Mouse (Mus musculus) heart, embryonic 12.5 days (tissue): Measurements from ENCODE around the gene Ch25h. TPM values are rescaled to one million over a fixed set of nuclear protein-coding genes. Genes with fewer than 3 reads are reported as not detected.

Experiments
- ATAC-seq: fragments of 200-750 bp; cut with Nextera tagmentation; 2 replicates; pipeline ENCODE4 v1.8.0; 2017; ENCODE audit warnings: moderate TSS enrichment, moderate library complexity; ENCODE audit not compliant: insufficient number of reproducible peaks, low FRiP score
- H3K27ac ChIP-seq: fragments of 300-500 bp; sonication (generic); 2 replicates; pipeline ENCODE4 v1.5.1; 2016; ENCODE audit warnings: mild to moderate bottlenecking, moderate library complexity; ENCODE audit not compliant: poor library complexity, severe bottlenecking
- H3K27me3 ChIP-seq: fragments of 300-500 bp; sonication (generic); replicated peaks from 2 replicates; pipeline ENCODE4 v1.6.1; 2016; ENCODE audit warnings: mild to moderate bottlenecking, moderate library complexity
- H3K36me3 ChIP-seq: fragments of 300-500 bp; sonication (generic); 2 replicates; pipeline ENCODE4 v1.6.1; 2016; ENCODE audit warnings: mild to moderate bottlenecking, moderate library complexity
- H3K4me1 ChIP-seq: fragments of 300-500 bp; sonication (generic); replicated peaks from 2 replicates; pipeline ENCODE4 v1.6.1; 2016; ENCODE audit warnings: mild to moderate bottlenecking
- H3K4me2 ChIP-seq: fragments of 300-500 bp; sonication (generic); 2 replicates; pipeline ENCODE4 v1.6.1; 2016; ENCODE audit warnings: mild to moderate bottlenecking, moderate library complexity
- H3K4me3 ChIP-seq: fragments of 300-500 bp; sonication (generic); 2 replicates; pipeline ENCODE4 v1.5.1; 2016; ENCODE audit warnings: mild to moderate bottlenecking
- H3K9ac ChIP-seq: fragments of 300-500 bp; sonication (generic); 2 replicates; pipeline ENCODE4 v1.6.1; 2016; ENCODE audit warnings: mild to moderate bottlenecking, moderate library complexity
- H3K9me3 ChIP-seq: fragments of 300-500 bp; sonication (generic); replicated peaks from 2 replicates; pipeline ENCODE4 v1.6.1; 2016; ENCODE audit warnings: mild to moderate bottlenecking, moderate library complexity
- WGBS: fragments of 180-500 bp; shearing (Covaris S2); methylation state at CpG from one replicate; pipeline ENCODE4 v1.1.7; 2016; 5-methylcytosine and 5-hydroxymethylcytosine counted together
- polyA plus RNA-seq: library from polyadenylated mRNA; unstranded; fragments of >200 nt; fragmentation: Nextera tagmentation; extraction: Ambion mirVana; gene quantifications from 2 replicates; pipeline ENCODE4 v1.2.1, GENCODE M21; 2016

Gene Ch25h
- polyA plus RNA-seq, 1 experiment from 2014 or later, result 4.6 TPM

DNA sequence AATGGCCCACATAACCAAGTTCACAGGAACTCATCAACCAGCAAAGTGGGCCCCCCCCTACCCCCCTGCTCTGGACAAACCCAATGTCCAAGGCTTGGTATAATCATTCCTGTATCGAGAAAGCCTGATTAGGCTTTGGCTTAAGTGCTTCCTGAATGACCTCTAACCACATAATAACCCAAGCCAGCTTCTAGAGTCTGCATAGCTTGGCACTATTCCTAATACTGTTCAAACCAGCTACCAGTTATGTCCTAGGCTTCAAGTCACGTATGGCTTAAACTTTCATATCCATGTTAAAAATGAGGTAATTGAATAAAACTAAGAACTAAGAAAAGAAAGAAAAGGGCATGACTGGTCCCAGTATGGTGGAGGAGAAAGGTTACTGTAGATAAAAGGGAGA lies 41.4 kb upstream of the Ch25h start:
- WGBS, result 78% methylated on average over 2 of the region's 2 CpGs
- ATAC-seq, result no peak

DNA sequence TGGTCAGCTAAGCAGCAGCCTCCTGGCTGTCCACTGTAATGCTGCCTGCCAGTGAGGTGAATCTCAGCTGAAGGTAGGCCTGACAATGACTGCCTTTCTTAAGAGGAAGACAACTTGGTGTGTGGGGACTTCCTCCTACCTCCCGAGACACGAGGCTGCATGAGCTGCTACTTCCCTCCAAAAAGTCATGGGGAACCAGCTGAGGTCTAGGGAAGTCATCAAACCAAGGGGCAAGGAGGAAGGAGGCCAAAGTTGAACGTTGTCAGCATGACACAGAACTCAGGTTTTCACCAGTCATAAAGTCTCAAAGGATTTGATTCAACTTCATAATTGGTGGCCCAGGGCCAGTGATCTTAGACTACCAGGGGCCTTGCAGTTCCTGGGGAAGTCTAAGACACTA lies 40.7 kb upstream of the Ch25h start:
- WGBS, result 75% methylated on average over 3 of the region's 3 CpGs
- Histone ChIP-seq H3K36me3 (peaks cover 19% of the 10 kb centered on the region; the same call in 1 of the 2 replicates), H3K9ac (no peak overlapping the region), H3K4me1 (no peaks in the 10 kb centered on the region), H3K9me3 (no peaks in the 10 kb centered on the region), H3K27ac (no peak overlapping the region), H3K4me3 (no peak overlapping the region), H3K4me2 (no peak overlapping the region), H3K27me3 (no peaks in the 10 kb centered on the region)
- no peak for ATAC-seq

More for the DNA sequence above, 41.4 kb upstream of the Ch25h start:
- Histone ChIP-seq H3K4me2 (no peak overlapping the region), H3K27me3 (no peaks in the 10 kb centered on the region), H3K4me1 (no peaks in the 10 kb centered on the region), H3K9me3 (no peaks in the 10 kb centered on the region), H3K4me3 (no peak overlapping the region), H3K36me3 (peaks cover 16% of the 10 kb centered on the region; the same call in 1 of the 2 replicates), H3K27ac (no peak overlapping the region), H3K9ac (no peak overlapping the region)

DNA sequence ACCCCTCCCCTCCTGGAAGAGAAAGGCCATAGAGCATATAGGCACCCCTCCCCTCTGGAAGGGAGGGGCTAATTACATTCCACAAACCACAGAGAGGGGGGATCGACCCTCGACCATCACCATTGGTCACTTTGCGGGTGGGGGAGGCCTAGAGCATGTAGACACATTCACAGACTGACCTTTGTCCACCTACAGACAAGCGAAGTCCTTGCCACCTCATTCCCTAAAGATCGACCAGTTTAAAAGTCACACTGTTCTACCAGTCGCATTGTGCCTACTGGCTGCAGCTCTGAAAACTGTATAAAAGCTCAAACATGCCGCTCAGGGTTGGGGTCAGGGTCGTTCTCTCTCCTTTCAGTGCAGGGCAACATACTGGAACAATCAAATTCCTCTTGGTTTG lies 36.6 kb upstream of the Ch25h start:
- WGBS, result 69% methylated on average over 8 of the region's 8 CpGs
- Histone ChIP-seq H3K36me3 (peaks cover 38% of the 10 kb centered on the region), H3K27me3 (no peaks in the 10 kb centered on the region), H3K9ac (no peak overlapping the region), H3K4me3 (no peak overlapping the region), H3K9me3 (no peaks in the 10 kb centered on the region), H3K4me2 (no peak overlapping the region), H3K27ac (no peak overlapping the region), H3K4me1 (no peaks in the 10 kb centered on the region)
- ATAC-seq, result no peak

DNA sequence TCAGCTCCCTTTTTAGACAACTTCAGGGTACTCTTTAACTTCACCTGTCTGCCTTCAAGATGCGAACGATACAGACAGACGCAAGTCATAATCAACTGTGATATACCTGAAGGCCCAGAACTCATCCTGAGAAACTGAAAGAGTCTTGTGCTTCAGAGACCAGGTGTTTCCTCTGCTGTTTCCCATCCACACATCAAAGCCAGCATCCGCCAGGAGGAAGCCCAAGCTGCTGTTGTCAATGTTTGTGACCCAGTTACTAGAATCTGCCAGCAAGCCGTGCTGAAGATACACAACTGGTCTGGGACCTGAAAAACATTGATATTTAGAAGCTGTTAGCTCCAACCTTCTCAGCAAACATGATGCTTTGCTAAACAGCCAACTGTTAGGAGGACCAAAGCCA lies 35.8 kb upstream of the Ch25h start:
- ATAC-seq, result no peak
- no peaks in the 10 kb centered on the region for H3K4me1 ChIP-seq
- 87% methylated on average over 5 of the region's 5 CpGs for WGBS
- peaks cover 46% of the 10 kb centered on the region for H3K36me3 ChIP-seq
- H3K27ac ChIP-seq, result no peak overlapping the region
- H3K4me2 ChIP-seq, result no peak overlapping the region
- H3K4me3 ChIP-seq, result no peak overlapping the region
- no peaks in the 10 kb centered on the region for H3K27me3 ChIP-seq
- no peak overlapping the region for H3K9ac ChIP-seq
- H3K9me3 ChIP-seq, result no peaks in the 10 kb centered on the region

GRCm38 (mm10) chr19:34505161-34505721 lies 30.3 kb upstream of the Ch25h start:
- Histone ChIP-seq H3K9ac (no peak overlapping the region), H3K27ac (no peak overlapping the region), H3K9me3 (no peaks in the 10 kb centered on the region), H3K36me3 (peaks cover 40% of the 10 kb centered on the region), H3K4me2 (no peak overlapping the region), H3K4me1 (no peaks in the 10 kb centered on the region), H3K27me3 (no peaks in the 10 kb centered on the region), H3K4me3 (no peak overlapping the region)
- no peak for ATAC-seq
- WGBS, result 79% methylated on average over 12 of the region's 12 CpGs

GRCm38 (mm10) chr19:34500763-34501162 lies 25.8 kb upstream of the Ch25h start:
- no peak overlapping the region for H3K9ac ChIP-seq
- H3K4me3 ChIP-seq, result no peak overlapping the region
- H3K27ac ChIP-seq, result no peak overlapping the region
- no peaks in the 10 kb centered on the region for H3K9me3 ChIP-seq
- H3K36me3 ChIP-seq, result peaks cover 11% of the 10 kb centered on the region
- H3K27me3 ChIP-seq, result no peaks in the 10 kb centered on the region
- H3K4me1 ChIP-seq, result peaks cover 13% of the 10 kb centered on the region
- peak; percentile 36; the same call in 1 of the 2 replicates for ATAC-seq
- no peak overlapping the region for H3K4me2 ChIP-seq
- WGBS, result 46% methylated on average over 4 of the region's 4 CpGs

DNA sequence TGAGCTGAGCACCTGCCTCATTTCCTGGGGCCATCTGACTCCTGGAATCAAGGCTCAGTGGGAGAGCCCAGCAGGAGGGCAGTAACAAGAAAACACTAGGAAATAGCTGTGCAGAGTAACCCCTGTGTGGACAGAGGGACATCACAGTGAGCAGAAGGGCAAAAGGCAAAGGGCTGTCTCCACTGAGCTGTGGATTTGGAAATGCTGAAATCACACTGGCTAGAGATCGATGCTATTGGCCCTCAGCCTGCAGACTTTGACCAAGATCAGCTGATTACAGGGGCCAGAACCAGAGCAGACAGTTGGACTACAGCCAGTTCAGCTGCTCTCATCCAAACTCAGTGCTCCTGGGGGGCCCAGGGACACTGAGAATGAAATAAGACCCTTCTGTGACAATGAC lies 21.4 kb upstream of the Ch25h start:
- Histone ChIP-seq H3K9me3 (no peaks in the 10 kb centered on the region), H3K4me1 (peaks cover 13% of the 10 kb centered on the region), H3K27ac (no peak overlapping the region), H3K27me3 (no peaks in the 10 kb centered on the region), H3K4me3 (no peak overlapping the region), H3K9ac (no peak overlapping the region), H3K36me3 (peaks cover 20% of the 10 kb centered on the region), H3K4me2 (no peak overlapping the region)
- ATAC-seq, result no peak
- WGBS, result 65% methylated on average over 1 of the region's 1 CpGs

GRCm38 (mm10) chr19:34493859-34494258 lies 18.9 kb upstream of the Ch25h start:
- no peak for ATAC-seq
- Histone ChIP-seq H3K4me3 (no peak overlapping the region), H3K4me2 (no peak overlapping the region), H3K4me1 (peaks cover 13% of the 10 kb centered on the region), H3K9ac (no peak overlapping the region), H3K27ac (no peak overlapping the region), H3K9me3 (no peaks in the 10 kb centered on the region), H3K36me3 (peaks cover 11% of the 10 kb centered on the region), H3K27me3 (no peaks in the 10 kb centered on the region)
- WGBS, result 63% methylated on average over 4 of the region's 4 CpGs

GRCm38 (mm10) chr19:34483547-34483946 lies 8.6 kb upstream of the Ch25h start:
- no peaks in the 10 kb centered on the region for H3K36me3 ChIP-seq
- no peak overlapping the region for H3K4me3 ChIP-seq
- H3K4me1 ChIP-seq, result no peaks in the 10 kb centered on the region
- H3K27me3 ChIP-seq, result 0 out of 2 replicates have a peak, but pooled peaks cover 4% of the 10 kb centered on the region
- no peak overlapping the region for H3K9ac ChIP-seq
- WGBS, result 7% methylated on average over 4 of the region's 4 CpGs
- H3K4me2 ChIP-seq, result no peak overlapping the region
- no peak for ATAC-seq
- H3K9me3 ChIP-seq, result no peaks in the 10 kb centered on the region
- no peak overlapping the region for H3K27ac ChIP-seq

DNA sequence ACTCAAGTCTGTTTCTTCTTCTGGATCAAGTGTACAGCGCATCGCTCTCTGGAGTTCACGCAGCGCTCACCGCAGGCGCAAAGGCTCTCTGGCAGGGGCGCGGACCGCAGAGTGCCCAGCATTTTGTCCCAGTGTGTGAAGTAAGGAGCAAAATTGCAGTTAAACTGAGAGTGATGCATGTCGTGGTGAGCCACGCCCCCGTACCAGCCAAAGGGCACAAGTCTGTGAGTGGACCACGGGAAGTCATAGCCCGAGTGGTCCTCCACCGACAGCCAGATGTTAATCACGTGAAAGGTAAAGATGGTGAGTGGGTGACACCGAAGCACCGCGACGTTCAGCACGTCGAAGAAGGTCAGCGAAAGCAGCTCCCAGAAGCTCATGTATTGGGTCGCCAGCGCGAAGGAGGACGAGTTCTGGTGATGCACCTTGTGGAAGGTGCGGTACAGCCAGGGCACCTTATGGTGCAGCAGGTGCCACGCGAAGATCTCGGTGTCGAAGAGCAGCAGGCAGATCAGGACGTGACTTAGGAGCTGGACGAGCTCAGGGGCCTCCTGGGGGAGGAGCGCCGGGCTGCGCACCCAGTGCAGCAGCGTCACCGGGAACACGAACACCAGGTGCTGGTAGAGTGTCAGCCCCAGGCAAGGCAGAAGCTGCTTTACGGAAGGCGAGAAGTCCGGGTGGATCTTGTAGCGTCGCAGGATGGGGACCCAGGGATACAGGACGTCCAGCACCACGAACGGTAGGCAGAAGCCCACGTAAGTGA lies 555 bp downstream of the Ch25h start:
- Histone ChIP-seq H3K4me3 (peak overlapping the region; percentile 59), H3K9ac (peak overlapping the region; percentile 57), H3K9me3 (no peaks in the 10 kb centered on the region), H3K4me1 (peaks cover 18% of the 10 kb centered on the region), H3K27me3 (peaks cover 30% of the 10 kb centered on the region), H3K36me3 (no peaks in the 10 kb centered on the region), H3K4me2 (peak overlapping the region; percentile 98), H3K27ac (no peak overlapping the region)
- ATAC-seq, result 0 out of 2 replicates have a peak, but pooled peaks have one; percentile 29
- 9% methylated on average over 49 of the region's 49 CpGs for WGBS

DNA sequence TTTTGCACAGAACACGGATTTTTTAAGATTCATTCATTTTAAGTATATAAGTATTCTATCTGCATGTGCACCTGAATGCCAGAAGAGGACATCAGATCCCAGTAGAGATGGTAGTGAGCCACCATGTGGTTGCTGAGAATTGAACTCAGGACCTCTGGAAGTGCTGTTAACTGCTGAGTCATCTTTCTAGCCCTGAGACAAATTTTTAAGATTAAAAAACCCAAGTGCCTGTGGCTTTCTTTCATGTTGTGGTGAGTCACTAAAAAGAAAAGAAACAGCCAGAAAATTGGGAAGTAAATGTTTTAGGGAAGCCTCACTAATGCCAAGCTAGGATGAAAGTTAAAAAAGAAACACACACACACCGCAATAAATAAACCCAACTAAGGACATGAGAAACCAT lies 3.3 kb downstream of the Ch25h start:
- H3K4me2 ChIP-seq, result no peak overlapping the region
- no peak for ATAC-seq
- no peaks in the 10 kb centered on the region for H3K36me3 ChIP-seq
- H3K4me1 ChIP-seq, result peaks cover 18% of the 10 kb centered on the region
- no peak overlapping the region for H3K4me3 ChIP-seq
- no peak overlapping the region for H3K9ac ChIP-seq
- peaks cover 16% of the 10 kb centered on the region for H3K27me3 ChIP-seq
- H3K27ac ChIP-seq, result no peak overlapping the region
- no peaks in the 10 kb centered on the region for H3K9me3 ChIP-seq
- WGBS, result 69% methylated on average over 2 of the region's 2 CpGs
